Mouse (Mus musculus): Measurements from ENCODE around the gene Lcorl. TPM values are rescaled to one million over a fixed set of nuclear protein-coding genes. Genes with fewer than 3 reads are reported as not detected.
A peak's percentile ranks its signal among the peaks of the same experiment; 100 is the strongest.

Gene Lcorl
- 35.3 and 38.4 TPM in 2 replicates for polyA plus RNA-seq (2015; fragmentation: Nextera tagmentation; extraction: Ambion mirVana)

DNA sequence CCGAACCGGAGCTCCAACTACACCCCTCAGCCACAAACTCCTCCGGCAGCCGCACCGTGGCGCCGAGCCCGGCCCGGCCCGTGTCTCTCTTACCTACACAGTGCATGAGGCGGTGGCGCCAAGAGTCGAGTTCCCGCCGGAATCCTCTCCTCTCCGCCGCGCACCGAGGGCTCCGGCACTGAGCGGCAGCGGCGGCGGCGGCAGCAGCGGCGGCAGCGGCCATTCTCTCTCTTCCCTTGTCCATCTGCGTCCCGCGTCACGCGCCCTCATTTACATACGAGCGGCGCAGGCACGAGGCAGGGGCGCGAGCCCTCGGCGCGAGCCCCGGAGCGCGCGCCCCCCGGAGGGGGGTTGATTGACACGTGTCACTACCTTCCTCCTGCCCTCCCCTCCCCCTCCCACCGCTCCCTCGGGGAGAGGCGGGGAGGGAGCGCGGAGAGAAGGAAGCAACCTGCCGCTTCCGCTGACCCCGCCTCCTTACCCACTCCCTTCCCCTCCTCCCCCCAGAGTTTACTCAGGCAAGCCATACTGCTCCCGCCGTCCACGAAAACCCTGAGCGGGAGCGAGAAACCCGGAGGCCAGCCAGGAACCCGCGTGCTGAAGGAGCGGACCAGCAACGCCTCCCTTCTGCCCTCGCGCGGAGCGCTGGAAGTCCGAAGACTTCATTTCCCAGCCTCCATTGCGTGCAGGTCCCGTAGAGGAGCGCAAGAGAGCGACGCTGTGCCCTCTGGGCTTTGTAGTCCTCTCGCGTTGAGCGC lies at the start of gene Lcorl:
TSS of gene Lcorl (minus strand) at position 362 of the 758 bp plus-strand sequence.
- no peaks in the 10 kb centered on the region for H3K9me3 ChIP-seq
- no peaks in the 10 kb centered on the region; the same call in 1 of the 2 replicates for H3K27me3 ChIP-seq
- H3K9ac ChIP-seq, result peak within 1 kb of the TSS; percentile 94
- peak within 1 kb of the TSS; percentile 89 for H3K4me2 ChIP-seq
- H3K4me1 ChIP-seq, result 0 out of 2 replicates have a peak, but pooled peaks cover 5% of the 10 kb centered on the region
- peak; percentile 96 for ATAC-seq (ENCODE audit: borderline replicate concordance, extremely low read depth, low FRiP score, low TSS enrichment)
- no peaks in the 10 kb centered on the region for H3K36me3 ChIP-seq
- H3K4me3 ChIP-seq, result peak within 1 kb of the TSS; percentile 92
- WGBS, result under 1% methylated on average over 71 of the region's 79 CpGs
- peak within 1 kb of the TSS; percentile 99 for H3K27ac ChIP-seq

DNA sequence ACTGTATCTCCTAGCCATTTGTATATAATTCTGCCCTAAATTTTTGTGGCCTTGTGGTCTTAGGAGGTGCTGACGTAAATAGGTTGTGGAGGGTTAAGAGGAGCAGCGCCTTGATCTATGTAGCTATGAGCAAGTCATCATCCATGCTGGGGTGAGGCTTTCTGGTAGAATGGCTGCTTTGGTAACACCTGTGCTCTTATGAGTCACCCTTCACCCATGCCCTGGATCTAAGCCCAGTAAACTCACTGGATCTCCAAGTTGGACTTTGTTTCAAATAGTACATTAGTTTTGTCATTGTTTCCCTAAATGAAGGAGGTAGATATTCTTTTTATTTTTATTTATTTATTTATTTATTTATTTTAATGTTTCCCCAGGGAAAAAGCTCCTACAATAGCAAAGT lies 47.3 kb upstream of the Lcorl start:
- no peaks in the 10 kb centered on the region for H3K36me3 ChIP-seq
- no peak for ATAC-seq (ENCODE audit: borderline replicate concordance, extremely low read depth, low FRiP score, low TSS enrichment)
- H3K9me3 ChIP-seq, result no peaks in the 10 kb centered on the region
- 95% methylated on average over 2 of the region's 2 CpGs for WGBS
- H3K4me1 ChIP-seq, result no peaks in the 10 kb centered on the region
- no peak overlapping the region for H3K9ac ChIP-seq
- H3K27ac ChIP-seq, result no peak overlapping the region
- H3K27me3 ChIP-seq, result no peaks in the 10 kb centered on the region
- H3K4me2 ChIP-seq, result no peak overlapping the region
- no peak overlapping the region for H3K4me3 ChIP-seq

DNA sequence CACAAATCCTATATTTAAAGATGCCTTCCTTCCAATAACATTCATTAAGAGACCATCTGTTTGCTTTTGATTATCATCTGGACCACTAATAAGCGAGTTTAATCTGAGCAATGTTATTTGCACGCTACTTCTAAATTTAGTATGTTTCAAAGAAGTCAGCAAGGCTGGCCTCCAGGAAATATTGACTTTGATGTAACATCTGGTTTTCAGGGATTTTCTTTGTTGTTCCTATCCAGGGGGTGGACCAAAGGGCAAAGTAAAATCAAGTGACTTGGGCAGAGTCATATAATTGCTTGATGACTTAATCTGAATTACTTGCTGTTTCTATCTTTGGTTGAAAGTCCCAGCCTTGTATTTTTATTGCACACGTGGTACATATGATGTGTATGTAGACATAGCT lies 45.8 kb upstream of the Lcorl start:
- no peak overlapping the region for H3K9ac ChIP-seq
- no peaks in the 10 kb centered on the region for H3K4me1 ChIP-seq
- ATAC-seq (ENCODE audit: borderline replicate concordance, extremely low read depth, low FRiP score, low TSS enrichment), result no peak
- no peak overlapping the region for H3K4me3 ChIP-seq
- no peak overlapping the region for H3K4me2 ChIP-seq
- H3K27me3 ChIP-seq, result no peaks in the 10 kb centered on the region
- H3K27ac ChIP-seq, result no peak overlapping the region
- WGBS, result 54% methylated on average over 3 of the region's 3 CpGs
- H3K9me3 ChIP-seq, result no peaks in the 10 kb centered on the region
- H3K36me3 ChIP-seq, result no peaks in the 10 kb centered on the region

- no peak for ATAC-seq (ENCODE audit: borderline replicate concordance, extremely low read depth, low FRiP score, low TSS enrichment)
- Histone ChIP-seq H3K27ac (no peak overlapping the region), H3K4me1 (no peaks in the 10 kb centered on the region), H3K9me3 (no peaks in the 10 kb centered on the region), H3K9ac (no peak overlapping the region), H3K36me3 (no peaks in the 10 kb centered on the region), H3K4me3 (no peak overlapping the region), H3K27me3 (no peaks in the 10 kb centered on the region), H3K4me2 (no peak overlapping the region)
- WGBS, result 62% methylated on average over 1 of the region's 1 CpGs
Observed at GRCm38 (mm10) chr5:45895362-45895761, 37.9 kb upstream of the Lcorl start.

DNA sequence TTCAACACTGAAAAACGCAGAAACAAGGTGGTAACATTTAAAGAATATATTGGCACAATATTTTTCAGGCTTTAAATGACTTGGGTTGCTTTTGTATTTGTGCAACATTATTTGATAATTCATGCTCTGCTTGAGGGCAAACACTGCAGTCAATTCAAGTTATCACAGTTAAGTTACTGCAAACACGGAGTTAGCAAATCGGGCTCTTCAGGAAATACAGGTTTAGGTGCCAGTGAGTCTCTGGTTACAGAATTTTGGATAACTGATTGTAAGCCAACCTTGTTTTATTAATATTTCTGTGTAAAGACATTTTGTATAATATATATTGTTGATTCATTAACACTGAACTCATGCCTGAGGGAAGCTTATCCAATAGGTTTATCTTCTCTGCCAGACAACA lies 36.3 kb upstream of the Lcorl start:
- no peak for ATAC-seq (ENCODE audit: borderline replicate concordance, extremely low read depth, low FRiP score, low TSS enrichment)
- 62% methylated on average over 3 of the region's 3 CpGs for WGBS

DNA sequence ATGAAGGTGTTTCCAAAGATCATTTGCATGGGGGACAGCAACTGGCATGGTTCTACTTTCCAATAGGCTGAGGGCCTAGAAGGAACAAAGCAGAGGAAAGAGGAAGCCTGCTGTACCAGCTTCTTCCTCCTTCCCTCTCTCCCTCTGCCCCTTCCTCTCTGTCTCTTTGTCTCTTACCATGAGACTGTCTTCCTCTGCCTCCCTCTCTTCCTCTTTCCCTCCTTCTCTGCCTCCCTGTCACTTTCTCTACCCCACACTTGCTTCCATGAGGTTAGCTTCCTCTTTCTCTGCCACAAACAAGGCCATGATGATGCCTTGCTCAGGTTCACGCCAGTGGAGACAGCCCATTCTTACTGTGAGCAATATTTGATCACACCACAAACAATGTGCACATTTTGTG lies 18.9 kb upstream of the Lcorl start:
- Histone ChIP-seq H3K9ac (no peak overlapping the region), H3K9me3 (no peaks in the 10 kb centered on the region), H3K4me3 (no peak overlapping the region), H3K36me3 (no peaks in the 10 kb centered on the region), H3K27me3 (no peaks in the 10 kb centered on the region), H3K27ac (no peak overlapping the region), H3K4me2 (no peak overlapping the region), H3K4me1 (0 out of 2 replicates have a peak, but pooled peaks cover 3% of the 10 kb centered on the region)
- ATAC-seq (ENCODE audit: borderline replicate concordance, extremely low read depth, low FRiP score, low TSS enrichment), result no peak
- 93% methylated on average over 1 of the region's 1 CpGs for WGBS

More for the DNA sequence above, 36.3 kb upstream of the Lcorl start:
- Histone ChIP-seq H3K27ac (no peak overlapping the region), H3K9me3 (no peaks in the 10 kb centered on the region), H3K9ac (no peak overlapping the region), H3K4me1 (no peaks in the 10 kb centered on the region), H3K4me3 (no peak overlapping the region), H3K36me3 (no peaks in the 10 kb centered on the region), H3K27me3 (no peaks in the 10 kb centered on the region), H3K4me2 (no peak overlapping the region)

GRCm38 (mm10) chr5:45875472-45875871 lies 18.1 kb upstream of the Lcorl start:
- Histone ChIP-seq H3K9me3 (no peaks in the 10 kb centered on the region), H3K4me1 (0 out of 2 replicates have a peak, but pooled peaks cover 3% of the 10 kb centered on the region), H3K4me2 (no peak overlapping the region), H3K4me3 (no peak overlapping the region), H3K27ac (no peak overlapping the region), H3K9ac (no peak overlapping the region), H3K36me3 (no peaks in the 10 kb centered on the region), H3K27me3 (no peaks in the 10 kb centered on the region)
- WGBS, result 64% methylated on average over 4 of the region's 4 CpGs
- ATAC-seq (ENCODE audit: borderline replicate concordance, extremely low read depth, low FRiP score, low TSS enrichment), result peak; percentile 55; the same call in 1 of the 2 replicates

GRCm38 (mm10) chr5:45874284-45875030 lies 17.0 kb upstream of the Lcorl start:
- Histone ChIP-seq H3K27ac (no peak overlapping the region), H3K36me3 (no peaks in the 10 kb centered on the region), H3K9ac (no peak overlapping the region), H3K4me2 (no peak overlapping the region), H3K27me3 (no peaks in the 10 kb centered on the region), H3K4me3 (no peak overlapping the region), H3K4me1 (no peaks in the 10 kb centered on the region), H3K9me3 (no peaks in the 10 kb centered on the region)
- no peak for ATAC-seq (ENCODE audit: borderline replicate concordance, extremely low read depth, low FRiP score, low TSS enrichment)
- WGBS, result 52% methylated on average over 4 of the region's 4 CpGs

- H3K9ac ChIP-seq, result peak overlapping the region; percentile 94; the same call in 1 of the 2 replicates
- no peak for ATAC-seq (ENCODE audit: borderline replicate concordance, extremely low read depth, low FRiP score, low TSS enrichment)
Observed at GRCm38 (mm10) chr5:45858368-45858767, 953 bp upstream of the Lcorl start.

GRCm38 (mm10) chr5:45856876-45857253 lies 550 bp downstream of the Lcorl start:
- Histone ChIP-seq H3K9me3 (no peaks in the 10 kb centered on the region), H3K27me3 (no peaks in the 10 kb centered on the region; the same call in 1 of the 2 replicates), H3K4me2 (peak overlapping the region; percentile 89), H3K36me3 (no peaks in the 10 kb centered on the region), H3K4me1 (0 out of 2 replicates have a peak, but pooled peaks cover 5% of the 10 kb centered on the region), H3K27ac (peak overlapping the region; percentile 99), H3K9ac (peak overlapping the region; percentile 94), H3K4me3 (peak overlapping the region; percentile 92)
- WGBS, result 0% methylated on average over 8 of the region's 56 CpGs
- ATAC-seq (ENCODE audit: borderline replicate concordance, extremely low read depth, low FRiP score, low TSS enrichment), result peak; percentile 9

More at GRCm38 (mm10) chr5:45858368-45858767, 953 bp upstream of the Lcorl start:
- Histone ChIP-seq H3K27me3 (no peaks in the 10 kb centered on the region; the same call in 1 of the 2 replicates), H3K36me3 (no peaks in the 10 kb centered on the region), H3K4me1 (0 out of 2 replicates have a peak, but pooled peaks cover 5% of the 10 kb centered on the region), H3K4me2 (peak overlapping the region; percentile 89), H3K27ac (no peak overlapping the region), H3K9me3 (no peaks in the 10 kb centered on the region), H3K4me3 (peak overlapping the region; percentile 92)
- 85% methylated on average over 2 of the region's 2 CpGs for WGBS

DNA sequence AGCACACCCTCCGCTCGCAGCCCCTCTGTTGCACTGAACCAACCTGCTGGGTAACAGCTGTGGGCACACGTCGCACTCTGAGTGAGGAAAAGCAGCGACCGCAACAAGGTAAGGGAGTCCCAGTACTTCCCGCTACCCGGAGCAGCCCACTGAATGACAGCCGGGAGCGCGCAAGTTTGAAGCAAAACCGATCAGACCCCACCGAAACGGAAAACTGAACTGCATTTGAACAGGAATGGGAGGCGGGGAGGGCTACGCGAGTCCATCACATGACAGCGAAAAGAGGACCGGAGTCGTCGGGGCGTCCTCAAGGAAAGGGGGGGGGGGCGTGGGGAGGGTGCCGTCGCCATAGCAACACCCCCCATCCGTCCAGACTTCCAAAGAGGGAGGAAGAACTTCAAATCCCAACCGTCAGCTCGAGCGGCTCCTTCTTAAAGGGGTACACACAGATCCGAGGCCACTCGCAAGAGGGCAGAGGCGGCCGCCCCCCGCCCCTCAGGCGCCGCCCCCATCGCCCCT lies 1.1 kb downstream of the Lcorl start:
- no peaks in the 10 kb centered on the region for H3K9me3 ChIP-seq
- no peaks in the 10 kb centered on the region for H3K36me3 ChIP-seq
- H3K9ac ChIP-seq, result peak overlapping the region; percentile 94
- no peaks in the 10 kb centered on the region; the same call in 1 of the 2 replicates for H3K27me3 ChIP-seq
- peak; percentile 62 for ATAC-seq (ENCODE audit: borderline replicate concordance, extremely low read depth, low FRiP score, low TSS enrichment)
- peak overlapping the region; percentile 92 for H3K4me3 ChIP-seq
- H3K4me2 ChIP-seq, result peak overlapping the region; percentile 89
- peak overlapping the region; percentile 99 for H3K27ac ChIP-seq
- 0 out of 2 replicates have a peak, but pooled peaks cover 5% of the 10 kb centered on the region for H3K4me1 ChIP-seq
- WGBS, result 0% methylated on average over 26 of the region's 37 CpGs
